Mouse (Mus musculus) hindbrain, embryonic 15.5 days (tissue): ENCODE results near the gene Ackr3. TPM values are rescaled to one million over a fixed set of nuclear protein-coding genes. Genes with fewer than 3 reads are reported as not detected.

Experiments
- ATAC-seq: fragments of 200-750 bp; cut with Nextera tagmentation; 2 replicates; pipeline ENCODE4 v1.8.0; 2017; ENCODE audit warnings: low read depth, moderate number of reproducible peaks, moderate TSS enrichment; ENCODE audit not compliant: low FRiP score
- H3K27ac ChIP-seq: fragments of 300-500 bp; sonication (generic); replicated peaks from 2 replicates; pipeline ENCODE4 v1.5.1; 2015; ENCODE audit warnings: mild to moderate bottlenecking, inconsistent platforms
- H3K27me3 ChIP-seq: fragments of 300-500 bp; sonication (generic); 2 replicates; pipeline ENCODE4 v1.6.1; 2015; ENCODE audit warnings: control low read depth, inconsistent platforms
- H3K36me3 ChIP-seq: fragments of 300-500 bp; sonication (generic); 2 replicates; pipeline ENCODE4 v1.6.1; 2015; ENCODE audit warnings: control low read depth, inconsistent platforms
- H3K4me1 ChIP-seq: fragments of 300-500 bp; sonication (generic); replicated peaks from 2 replicates; pipeline ENCODE4 v1.6.1; 2015; ENCODE audit warnings: control low read depth, inconsistent platforms
- H3K4me2 ChIP-seq: fragments of 300-500 bp; sonication (generic); 2 replicates; pipeline ENCODE4 v1.6.1; 2015; ENCODE audit warnings: moderate library complexity, mild to moderate bottlenecking, inconsistent platforms
- H3K4me3 ChIP-seq: fragments of 300-500 bp; sonication (generic); 2 replicates; pipeline ENCODE4 v1.5.1; 2015; ENCODE audit warnings: mild to moderate bottlenecking, inconsistent platforms
- H3K9ac ChIP-seq: fragments of 300-500 bp; sonication (generic); 2 replicates; pipeline ENCODE4 v1.6.1; 2015; ENCODE audit warnings: inconsistent platforms
- H3K9me3 ChIP-seq: fragments of 300-500 bp; sonication (generic); 2 replicates; pipeline ENCODE4 v1.6.1; 2016; ENCODE audit warnings: control low read depth, inconsistent platforms
- WGBS: fragments of 180-500 bp; shearing (Covaris S2); methylation state at CpG from one replicate; pipeline ENCODE4 v1.1.7; 2015; 5-methylcytosine and 5-hydroxymethylcytosine counted together
- polyA plus RNA-seq: library from polyadenylated mRNA; unstranded; fragments of >200 nt; fragmentation: Nextera tagmentation; extraction: Ambion mirVana; gene quantifications from 2 replicates; pipeline ENCODE4 v1.2.1, GENCODE M21; 2015

Gene Ackr3
- polyA plus RNA-seq, 1 experiment from 2014 or later: 10.4 TPM

- no peaks in the 10 kb centered on the region for H3K36me3 ChIP-seq
- H3K4me1 ChIP-seq: peaks cover 12% of the 10 kb centered on the region
- H3K4me3 ChIP-seq: no peak overlapping the region
- H3K27me3 ChIP-seq: no peaks in the 10 kb centered on the region
- no peak overlapping the region for H3K9ac ChIP-seq
- no peak overlapping the region for H3K27ac ChIP-seq
- H3K9me3 ChIP-seq: no peaks in the 10 kb centered on the region
- no peak for ATAC-seq
- H3K4me2 ChIP-seq: no peak overlapping the region
- WGBS: 57% methylated on average over 1 of the region's 1 CpGs
These were observed 12.6 kb downstream of the Ackr3 start for GRCm38 (mm10) chr1:90216395-90216794.

- H3K9me3 ChIP-seq: no peaks in the 10 kb centered on the region
- no peak overlapping the region for H3K27ac ChIP-seq
- H3K4me3 ChIP-seq: no peak overlapping the region
- H3K9ac ChIP-seq: no peak overlapping the region
- no peak overlapping the region for H3K4me2 ChIP-seq
- no peaks in the 10 kb centered on the region for H3K36me3 ChIP-seq
- 27% methylated on average over 9 of the region's 9 CpGs for WGBS
- no peak for ATAC-seq
- peaks cover 31% of the 10 kb centered on the region for H3K4me1 ChIP-seq
- H3K27me3 ChIP-seq: no peaks in the 10 kb centered on the region
These were observed 16.5 kb downstream of the Ackr3 start for GRCm38 (mm10) chr1:90220280-90220679.

- Histone ChIP-seq H3K4me2 (no peak overlapping the region), H3K4me3 (no peak overlapping the region), H3K4me1 (peaks cover 33% of the 10 kb centered on the region), H3K36me3 (no peaks in the 10 kb centered on the region), H3K9me3 (no peaks in the 10 kb centered on the region), H3K27ac (no peak overlapping the region), H3K9ac (no peak overlapping the region), H3K27me3 (no peaks in the 10 kb centered on the region)
- no peak for ATAC-seq
- 56% methylated on average over 4 of the region's 4 CpGs for WGBS
These were observed 17.1 kb downstream of the Ackr3 start for GRCm38 (mm10) chr1:90220844-90221243.

GRCm38 (mm10) chr1:90221811-90222361 is 18.1 kb downstream of the Ackr3 start:
- H3K4me1 ChIP-seq: peaks cover 33% of the 10 kb centered on the region
- no peak overlapping the region for H3K9ac ChIP-seq
- 17% methylated on average over 18 of the region's 18 CpGs for WGBS
- H3K36me3 ChIP-seq: no peaks in the 10 kb centered on the region
- peak; percentile 53 for ATAC-seq
- no peak overlapping the region for H3K4me3 ChIP-seq
- H3K27ac ChIP-seq: peak overlapping the region; percentile 46; the same call in 1 of the 2 replicates
- H3K9me3 ChIP-seq: no peaks in the 10 kb centered on the region
- no peaks in the 10 kb centered on the region for H3K27me3 ChIP-seq
- H3K4me2 ChIP-seq: peak overlapping the region; percentile 29

GRCm38 (mm10) chr1:90222427-90222901 is 18.7 kb downstream of the Ackr3 start:
- 21% methylated on average over 17 of the region's 17 CpGs for WGBS
- H3K9ac ChIP-seq: no peak overlapping the region
- H3K9me3 ChIP-seq: no peaks in the 10 kb centered on the region
- peaks cover 33% of the 10 kb centered on the region for H3K4me1 ChIP-seq
- peak overlapping the region; percentile 46; the same call in 1 of the 2 replicates for H3K27ac ChIP-seq
- no peak overlapping the region for H3K4me3 ChIP-seq
- no peaks in the 10 kb centered on the region for H3K36me3 ChIP-seq
- H3K4me2 ChIP-seq: peak overlapping the region; percentile 29
- peak; percentile 14; the same call in 1 of the 2 replicates for ATAC-seq
- no peaks in the 10 kb centered on the region for H3K27me3 ChIP-seq

- Histone ChIP-seq H3K9me3 (no peaks in the 10 kb centered on the region), H3K27me3 (no peaks in the 10 kb centered on the region), H3K9ac (no peak overlapping the region), H3K4me2 (no peak overlapping the region; the same call in 1 of the 2 replicates), H3K36me3 (no peaks in the 10 kb centered on the region), H3K4me3 (no peak overlapping the region), H3K27ac (peak overlapping the region; percentile 46; the same call in 1 of the 2 replicates), H3K4me1 (peaks cover 39% of the 10 kb centered on the region)
- 42% methylated on average over 2 of the region's 2 CpGs for WGBS
- ATAC-seq: no peak
These were observed 19.2 kb downstream of the Ackr3 start for GRCm38 (mm10) chr1:90223006-90223405.

- Histone ChIP-seq H3K4me3 (no peak overlapping the region), H3K9ac (no peak overlapping the region), H3K36me3 (no peaks in the 10 kb centered on the region), H3K27ac (no peak overlapping the region), H3K4me1 (peaks cover 52% of the 10 kb centered on the region), H3K4me2 (no peak overlapping the region), H3K9me3 (no peaks in the 10 kb centered on the region), H3K27me3 (no peaks in the 10 kb centered on the region)
- ATAC-seq: no peak
- 58% methylated on average over 9 of the region's 9 CpGs for WGBS
These were observed 21.9 kb downstream of the Ackr3 start for GRCm38 (mm10) chr1:90225603-90226254.

- no peak overlapping the region for H3K4me2 ChIP-seq
- whole genome bisulfite sequencing: 19% methylated on average over 12 of the region's 12 CpGs
- H3K9me3 ChIP-seq: no peaks in the 10 kb centered on the region
- ATAC-seq: peak; percentile 54; the same call in 1 of the 2 replicates
- H3K4me1 ChIP-seq: peaks cover 45% of the 10 kb centered on the region
- H3K9ac ChIP-seq: no peak overlapping the region
- H3K4me3 ChIP-seq: no peak overlapping the region
- no peaks in the 10 kb centered on the region for H3K27me3 ChIP-seq
- H3K36me3 ChIP-seq: no peaks in the 10 kb centered on the region
- no peak overlapping the region for H3K27ac ChIP-seq
These were observed 24.0 kb downstream of the Ackr3 start for GRCm38 (mm10) chr1:90227684-90228322.

GRCm38 (mm10) chr1:90228323-90228697 is 24.5 kb downstream of the Ackr3 start:
- no peaks in the 10 kb centered on the region for H3K36me3 ChIP-seq
- no peaks in the 10 kb centered on the region for H3K27me3 ChIP-seq
- no peak overlapping the region for H3K9ac ChIP-seq
- H3K4me2 ChIP-seq: no peak overlapping the region
- peak; percentile 54 for ATAC-seq
- H3K4me1 ChIP-seq: peaks cover 40% of the 10 kb centered on the region
- no peak overlapping the region for H3K27ac ChIP-seq
- 21% methylated on average over 9 of the region's 9 CpGs for WGBS
- no peaks in the 10 kb centered on the region for H3K9me3 ChIP-seq
- no peak overlapping the region for H3K4me3 ChIP-seq

GRCm38 (mm10) chr1:90230611-90231010 is 26.8 kb downstream of the Ackr3 start:
- H3K27ac ChIP-seq: no peak overlapping the region
- no peak overlapping the region for H3K4me3 ChIP-seq
- H3K36me3 ChIP-seq: no peaks in the 10 kb centered on the region
- WGBS: 57% methylated on average over 4 of the region's 4 CpGs
- no peaks in the 10 kb centered on the region for H3K9me3 ChIP-seq
- no peaks in the 10 kb centered on the region for H3K27me3 ChIP-seq
- no peak overlapping the region for H3K4me2 ChIP-seq
- H3K4me1 ChIP-seq: peaks cover 38% of the 10 kb centered on the region
- H3K9ac ChIP-seq: no peak overlapping the region
- no peak for ATAC-seq

GRCm38 (mm10) chr1:90231591-90232490 is 28.1 kb downstream of the Ackr3 start:
- H3K36me3 ChIP-seq: no peaks in the 10 kb centered on the region
- no peak for ATAC-seq
- no peak overlapping the region for H3K4me3 ChIP-seq
- peaks cover 38% of the 10 kb centered on the region for H3K4me1 ChIP-seq
- H3K9ac ChIP-seq: no peak overlapping the region
- no peaks in the 10 kb centered on the region for H3K27me3 ChIP-seq
- no peak overlapping the region for H3K27ac ChIP-seq
- WGBS: 56% methylated on average over 22 of the region's 22 CpGs
- no peak overlapping the region for H3K4me2 ChIP-seq
- H3K9me3 ChIP-seq: no peaks in the 10 kb centered on the region
